Mouse (Mus musculus) MEL (cell line): ENCODE results near the gene Med13l. TPM values are rescaled to one million over a fixed set of nuclear protein-coding genes. Genes with fewer than 3 reads are reported as not detected.

Source experiments
- DNase-seq: peaks from one replicate; pipeline ENCODE4 v3.0.0; 2011; ENCODE audit warnings: low read depth, low spot score
- H3K27ac ChIP-seq: 2 replicates; pipeline ENCODE4 v1.5.1; 2012; ENCODE audit warnings: low read depth, mild to moderate bottlenecking, control low read depth, low read length, moderate library complexity; ENCODE audit not compliant: control insufficient read depth
- H3K27me3 ChIP-seq, 2 experiments: fragments of 150-350 bp in 1 of 2; sonication (generic) in 1 of 2; 2 replicates each; pipeline ENCODE4 v1.6.1; 2012; ENCODE audit warnings: low read length in 2 of 2, mild to moderate bottlenecking in 2 of 2, improper control_type of control experiment in 1 of 2, moderate library complexity in 1 of 2; ENCODE audit not compliant: insufficient read depth in 2 of 2, control insufficient read depth in 1 of 2
- H3K36me3 ChIP-seq, 2 experiments: 2 replicates each; pipeline ENCODE4 v1.6.1; 2012 to 2014; ENCODE audit warnings: low read length in 2 of 2, improper control_type of control experiment in 1 of 2, inconsistent platforms in 1 of 2, mild to moderate bottlenecking in 1 of 2; ENCODE audit not compliant: insufficient read depth in 2 of 2, control insufficient read depth in 1 of 2
- H3K4me1 ChIP-seq, 2 experiments: fragments of 150-350 bp in 1 of 2; sonication (generic) in 1 of 2; 2 replicates each; pipeline ENCODE4 v1.6.1; 2012; ENCODE audit warnings: low read length in 2 of 2, improper control_type of control experiment in 1 of 2, mild to moderate bottlenecking in 1 of 2; ENCODE audit not compliant: insufficient read depth in 2 of 2, control insufficient read depth in 1 of 2
- H3K4me3 ChIP-seq, 2 experiments: fragments of 150-350 bp in 1 of 2; sonication (generic) in 1 of 2; 2 replicates each; pipeline ENCODE4 v1.5.1; 2012; ENCODE audit warnings: low read depth in 2 of 2, low read length in 2 of 2, mild to moderate bottlenecking in 2 of 2, moderate library complexity in 2 of 2, control low read depth in 1 of 2, improper control_type of control experiment in 1 of 2; ENCODE audit not compliant: control insufficient read depth in 1 of 2, insufficient read depth in 1 of 2
- H3K79me2 ChIP-seq: 2 replicates; pipeline ENCODE4 v1.6.1; 2012; ENCODE audit warnings: mild to moderate bottlenecking, low read length, moderate library complexity; ENCODE audit not compliant: control insufficient read depth, poor library complexity, insufficient read depth
- H3K9ac ChIP-seq: 2 replicates; pipeline ENCODE4 v1.6.1; 2012; ENCODE audit warnings: low read depth, mild to moderate bottlenecking, control low read depth, low read length, moderate library complexity; ENCODE audit not compliant: control insufficient read depth, poor library complexity, severe bottlenecking
- H3K9me3 ChIP-seq: fragments of 150-350 bp; sonication (generic); replicated peaks from 2 replicates; pipeline ENCODE4 v1.6.1; 2012; ENCODE audit warnings: mild to moderate bottlenecking, low read length, improper control_type of control experiment, moderate library complexity; ENCODE audit not compliant: insufficient read depth
- CTCF ChIP-seq, 3 experiments: IDR thresholded peaks in 2 of 3; conservative IDR thresholded peaks in 1 of 3; 2 replicates each; pipeline ENCODE4 v1.5.1; 2011 to 2012; ENCODE audit warnings: low read length in 3 of 3, low read depth in 2 of 3, mild to moderate bottlenecking in 2 of 3, improper control_type of control experiment in 1 of 3, inconsistent platforms in 1 of 3, mixed read lengths in 1 of 3, moderate library complexity in 1 of 3; ENCODE audit not compliant: control insufficient read depth in 1 of 3, insufficient read depth in 1 of 3, poor library complexity in 1 of 3, severe bottlenecking in 1 of 3
- E2F4 ChIP-seq: IDR thresholded peaks from 2 replicates; pipeline ENCODE4 v1.6.1; 2011; ENCODE audit warnings: low read depth, low read length, improper control_type of control experiment, borderline replicate concordance
- ELF1 ChIP-seq: IDR thresholded peaks from 2 replicates; pipeline ENCODE4 v1.6.1; 2014; ENCODE audit warnings: low read depth, mild to moderate bottlenecking, inconsistent platforms, low read length, improper control_type of control experiment, moderate library complexity
- ETS1 ChIP-seq: IDR thresholded peaks from 2 replicates; pipeline ENCODE4 v1.6.1; 2012; ENCODE audit warnings: low read depth, mild to moderate bottlenecking, inconsistent platforms, low read length, improper control_type of control experiment, moderate library complexity
- GABPA ChIP-seq: IDR thresholded peaks from 2 replicates; pipeline ENCODE4 v1.6.1; 2012; ENCODE audit warnings: low read depth, mild to moderate bottlenecking, inconsistent platforms, low read length, improper control_type of control experiment, moderate library complexity
- GATA1 ChIP-seq: IDR thresholded peaks from 2 replicates; pipeline ENCODE4 v1.6.1; 2011; ENCODE audit warnings: low read depth, low read length, improper control_type of control experiment
- MAFK ChIP-seq: IDR thresholded peaks from 2 replicates; pipeline ENCODE4 v1.6.1; 2011; ENCODE audit warnings: low read depth, mild to moderate bottlenecking, low read length, improper control_type of control experiment, borderline replicate concordance
- MAX ChIP-seq: IDR thresholded peaks from 2 replicates; pipeline ENCODE4 v1.6.1; 2011; ENCODE audit warnings: low read length, improper control_type of control experiment
- MXI1 ChIP-seq: IDR thresholded peaks from 2 replicates; pipeline ENCODE4 v1.6.1; 2011; ENCODE audit warnings: mild to moderate bottlenecking, low read depth, low read length, improper control_type of control experiment
- MYB ChIP-seq: IDR thresholded peaks from 2 replicates; pipeline ENCODE4 v1.6.1; 2011; ENCODE audit warnings: mild to moderate bottlenecking, low read depth, low read length, improper control_type of control experiment
- NELFE ChIP-seq: IDR thresholded peaks from 2 replicates; pipeline ENCODE4 v1.6.1; 2011; ENCODE audit warnings: low read depth, low read length, improper control_type of control experiment
- POLR2A ChIP-seq, 2 experiments: IDR thresholded peaks; 2 replicates each; pipeline ENCODE4 v1.6.1; 2011 to 2012; ENCODE audit warnings: low read length in 2 of 2, mild to moderate bottlenecking in 2 of 2, control low read depth in 1 of 2, improper control_type of control experiment in 1 of 2, low read depth in 1 of 2, moderate library complexity in 1 of 2; ENCODE audit not compliant: control insufficient read depth in 1 of 2, insufficient read depth in 1 of 2, poor library complexity in 1 of 2
- POLR2AphosphoS2 ChIP-seq: IDR thresholded peaks from 2 replicates; pipeline ENCODE4 v1.6.1; 2011; ENCODE audit warnings: low read length, improper control_type of control experiment
- RAD21 ChIP-seq: IDR thresholded peaks from 2 replicates; pipeline ENCODE4 v1.6.1; 2011; ENCODE audit warnings: mild to moderate bottlenecking, low read depth, low read length, improper control_type of control experiment
- RCOR1 ChIP-seq: IDR thresholded peaks from 2 replicates; pipeline ENCODE4 v1.6.1; 2012; ENCODE audit warnings: low read depth, mild to moderate bottlenecking, inconsistent platforms, low read length, improper control_type of control experiment
- TAL1 ChIP-seq: IDR thresholded peaks from 2 replicates; pipeline ENCODE4 v1.6.1; 2012; ENCODE audit warnings: mild to moderate bottlenecking, inconsistent platforms, low read length, moderate library complexity, mixed read lengths
- USF1 ChIP-seq: IDR thresholded peaks from 2 replicates; pipeline ENCODE4 v1.6.1; 2014; ENCODE audit warnings: low read depth, mild to moderate bottlenecking, inconsistent platforms, low read length, improper control_type of control experiment, moderate library complexity
- ZKSCAN1 ChIP-seq: IDR thresholded peaks from 2 replicates; pipeline ENCODE4 v1.6.1; 2012; ENCODE audit warnings: low read depth, mild to moderate bottlenecking, inconsistent platforms, low read length, improper control_type of control experiment, moderate library complexity
- polyA plus RNA-seq, 2 experiments: library from polyadenylated mRNA; stranded (reverse) in 1 of 2; unstranded in 1 of 2; fragments of >175 nt in 1 of 2; fragments of >200 nt in 1 of 2; gene quantifications; 2 replicates each; pipeline versions ENCODE4 v1.2.1 to v1.2.4; 2012; ENCODE audit warnings: low replicate concordance in 2 of 2, low read depth in 1 of 2; ENCODE audit not compliant: insufficient read length in 2 of 2, insufficient read depth in 1 of 2, missing spikeins in 1 of 2
- total RNA-seq: library from RNA; depleted of rRNA; stranded (reverse); fragments of 300-350 nt; gene quantifications from 2 replicates; pipeline ENCODE4 v1.2.3, GENCODE M21; 2012

Gene Med13l
- total and polyA plus RNA-seq, 3 experiments = 13.4 to 16.1 TPM; not detected in 1

DNA sequence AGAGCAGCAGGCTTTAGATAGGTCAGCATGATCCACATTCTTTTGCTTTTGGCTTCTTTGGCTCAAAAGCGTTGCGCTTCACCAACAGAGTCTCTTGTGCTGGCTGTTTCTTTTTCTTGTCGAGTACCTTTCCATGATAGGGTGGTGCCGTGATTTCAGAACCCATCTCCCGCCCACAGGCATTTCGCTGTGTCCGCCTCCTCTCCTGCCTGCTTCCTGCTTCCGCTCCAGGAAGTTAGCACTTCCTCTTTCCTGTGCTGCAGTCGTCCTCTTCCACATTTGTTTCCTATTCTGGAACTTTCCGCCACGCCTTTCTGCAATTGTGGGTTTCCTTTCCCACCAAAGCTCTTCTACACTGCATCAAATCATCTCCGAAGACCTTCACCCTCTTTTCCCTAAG, 248.5 kb downstream of the Med13l start:
- H3K36me3 ChIP-seq = no peaks in the 10 kb centered on the region
- DNase-seq = no peak
- H3K27me3 ChIP-seq = no peaks in the 10 kb centered on the region
- H3K79me2 ChIP-seq = no peaks in the 10 kb centered on the region
- TF ChIP-seq USF1 (no peak), POLR2A (IDR thresholded peaks at IDR 0.05; ENCODE audit: control insufficient read depth in 1 of 2, insufficient read depth in 1 of 2, low read depth in 1 of 2, low read length in 2 of 2, poor library complexity in 1 of 2) (no peak), ETS1 (no peak), MAFK (no peak), MXI1 (no peak), MAX (no peak), RCOR1 (no peak), MYB (no peak), CTCF (IDR thresholded peaks at IDR 0.05 in 2 of 3, conservative IDR thresholded peaks at IDR 0.05 in 1 of 3; ENCODE audit: control insufficient read depth in 1 of 3, insufficient read depth in 1 of 3, low read depth in 2 of 3, low read length in 3 of 3, poor library complexity in 1 of 3, severe bottlenecking in 1 of 3) (no peak), RAD21 (no peak)
- no peak overlapping the region for H3K4me3 ChIP-seq
- H3K4me1 ChIP-seq = no peaks in the 10 kb centered on the region
- H3K27ac ChIP-seq = no peak overlapping the region
- H3K9me3 ChIP-seq = no peaks in the 10 kb centered on the region
- H3K9ac ChIP-seq = no peak overlapping the region

DNA sequence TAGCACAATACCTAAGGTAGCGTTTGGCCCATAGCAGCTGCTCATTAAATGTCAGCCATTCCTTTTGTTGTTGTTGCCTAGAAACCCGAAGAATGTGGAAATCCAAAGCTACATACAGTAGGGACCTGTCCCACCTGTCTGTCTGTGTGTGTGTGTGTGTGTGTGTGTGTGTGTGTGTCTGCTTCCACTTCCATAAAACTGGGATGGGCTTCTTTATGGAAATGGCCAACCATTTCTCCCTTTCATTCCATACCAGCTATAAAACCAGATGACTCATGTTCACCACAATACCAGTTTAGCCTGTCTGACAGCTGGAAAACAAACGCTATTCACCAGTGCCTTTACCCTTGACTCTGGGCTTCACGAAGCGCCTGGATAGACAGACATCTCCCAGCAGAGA, 249.1 kb downstream of the Med13l start:
- H3K36me3 ChIP-seq = no peaks in the 10 kb centered on the region
- no peaks in the 10 kb centered on the region for H3K9me3 ChIP-seq
- no peaks in the 10 kb centered on the region for H3K4me1 ChIP-seq
- H3K27me3 ChIP-seq = no peaks in the 10 kb centered on the region
- no peak overlapping the region for H3K4me3 ChIP-seq
- no peak for DNase-seq
- H3K27ac ChIP-seq = no peak overlapping the region
- TF ChIP-seq ELF1 (no peak), ZKSCAN1 (no peak)
- no peaks in the 10 kb centered on the region for H3K79me2 ChIP-seq
- no peak overlapping the region for H3K9ac ChIP-seq

DNA sequence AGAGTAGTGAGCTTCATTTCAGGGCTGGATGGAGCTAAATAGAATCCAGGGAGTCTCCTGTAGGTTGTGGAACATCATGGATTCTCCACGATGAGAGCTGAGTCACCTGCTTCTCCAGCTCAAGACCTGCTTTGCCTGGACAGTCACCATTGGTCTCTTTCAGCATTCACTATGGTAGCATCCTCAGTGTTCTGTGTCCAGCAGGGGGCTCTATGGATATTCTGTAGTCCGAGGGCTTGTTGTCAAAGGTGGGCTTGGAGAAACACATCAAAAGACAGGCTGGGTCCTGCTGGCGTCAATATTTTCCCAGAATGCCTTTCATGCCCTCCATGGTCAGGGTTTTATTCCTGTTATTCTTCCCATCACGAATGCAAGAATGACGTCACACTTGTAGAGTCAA, 251.2 kb downstream of the Med13l start:
- Histone ChIP-seq H3K27me3 (no peaks in the 10 kb centered on the region), H3K4me3 (no peak overlapping the region)
- no peak for TF ChIP-seq TAL1
- TF ChIP-seq E2F4 = no peak
- TF ChIP-seq GATA1 = no peak
- TF ChIP-seq USF1 = no peak
- TF ChIP-seq POLR2AphosphoS2 = no peak
- no peak for TF ChIP-seq GABPA
- no peak for TF ChIP-seq MAX
- no peak for TF ChIP-seq MYB
- no peak for TF ChIP-seq NELFE
- TF ChIP-seq, all 39 proteins: peak for 0
- H3K36me3 ChIP-seq = no peaks in the 10 kb centered on the region
- no peak overlapping the region for H3K27ac ChIP-seq
- no peak overlapping the region for H3K9ac ChIP-seq
- H3K79me2 ChIP-seq = no peaks in the 10 kb centered on the region
- DNase-seq = no peak
- no peaks in the 10 kb centered on the region for H3K9me3 ChIP-seq
- H3K4me1 ChIP-seq = no peaks in the 10 kb centered on the region
